Mouse (Mus musculus): Measurements from ENCODE around the gene Cfap97d2. TPM values are rescaled to one million over a fixed set of nuclear protein-coding genes. Genes with fewer than 3 reads are reported as not detected.
"Not testable (repeated sequence)": the region's sequence is repeated elsewhere in the genome, so short reads cannot be mapped to it uniquely, and the experiment has no call there.

Gene Cfap97d2
- total and polyA plus RNA-seq, 3 experiments = not detected

- 0 out of 4 replicates have a peak, but pooled peaks cover 0 to 6% of the 10 kb centered on the region in 2 experiments for H3K4me1 ChIP-seq (ENCODE audit: control insufficient read depth in 1 of 2, insufficient read depth in 2 of 2, low read length in 2 of 2)
Measured at GRCm38 (mm10) chr8:13740817-13741613, 35.3 kb downstream of the Cfap97d2 start.

GRCm38 (mm10) chr8:13746212-13746611, 40.5 kb downstream of the Cfap97d2 start:
- not testable (repeated sequence) for H3K27me3 ChIP-seq (ENCODE audit: control insufficient read depth in 1 of 2, insufficient read depth in 2 of 2, low read length in 2 of 2); H3K36me3 ChIP-seq (ENCODE audit: control insufficient read depth in 1 of 2, insufficient read depth in 2 of 2, low read length in 2 of 2); H3K27ac ChIP-seq (ENCODE audit: control insufficient read depth, low read depth, low read length); H3K9ac ChIP-seq (ENCODE audit: control insufficient read depth, low read depth, low read length, poor library complexity, severe bottlenecking); H3K4me1 ChIP-seq (ENCODE audit: control insufficient read depth in 1 of 2, insufficient read depth in 2 of 2, low read length in 2 of 2); DNase-seq (ENCODE audit: low read depth, low spot score); H3K4me3 ChIP-seq (ENCODE audit: control insufficient read depth in 1 of 2, insufficient read depth in 1 of 2, low read depth in 2 of 2, low read length in 2 of 2); H3K9me3 ChIP-seq (replicated peaks; ENCODE audit: insufficient read depth, low read length); H3K79me2 ChIP-seq (ENCODE audit: control insufficient read depth, insufficient read depth, low read length, poor library complexity)

More at GRCm38 (mm10) chr8:13740817-13741613, 35.3 kb downstream of the Cfap97d2 start:
- Histone ChIP-seq H3K4me3 (ENCODE audit: control insufficient read depth in 1 of 2, insufficient read depth in 1 of 2, low read depth in 2 of 2, low read length in 2 of 2) (no peak overlapping the region), H3K27me3 (ENCODE audit: control insufficient read depth in 1 of 2, insufficient read depth in 2 of 2, low read length in 2 of 2) (no peaks in the 10 kb centered on the region), H3K27ac (ENCODE audit: control insufficient read depth, low read depth, low read length) (no peak overlapping the region), H3K9me3 (replicated peaks; ENCODE audit: insufficient read depth, low read length) (no peaks in the 10 kb centered on the region), H3K79me2 (ENCODE audit: control insufficient read depth, insufficient read depth, low read length, poor library complexity) (no peaks in the 10 kb centered on the region), H3K9ac (ENCODE audit: control insufficient read depth, low read depth, low read length, poor library complexity, severe bottlenecking) (no peak overlapping the region), H3K36me3 (ENCODE audit: control insufficient read depth in 1 of 2, insufficient read depth in 2 of 2, low read length in 2 of 2) (peaks cover 0 to 5% of the 10 kb centered on the region in 2 experiments; a peak in 1 of 4 replicates)
- no peak for TF ChIP-seq USF1 (IDR thresholded peaks at IDR 0.05; ENCODE audit: low read depth, low read length)
- peak; percentile 40; the same call in 1 of the 2 replicates for TF ChIP-seq GATA1 (IDR thresholded peaks at IDR 0.05; ENCODE audit: low read depth, low read length)
- peak in 1 of 2 experiments; percentile 42; a peak in 2 of 4 replicates for TF ChIP-seq EP300 (IDR thresholded peaks at IDR 0.05; ENCODE audit: low read depth in 1 of 2, low read length in 2 of 2)
- peak; percentile 63 for TF ChIP-seq TAL1 (IDR thresholded peaks at IDR 0.05; ENCODE audit: low read length)
- TF ChIP-seq TCF12 (IDR thresholded peaks at IDR 0.05; ENCODE audit: low read depth, low read length) = 0 out of 2 replicates have a peak, but pooled peaks have one; percentile 7
- no peak for TF ChIP-seq ZMIZ1 (IDR thresholded peaks at IDR 0.05; ENCODE audit: low read depth, low read length)
- DNase-seq (ENCODE audit: low read depth, low spot score) = peak; percentile 25

- Histone ChIP-seq H3K36me3 (ENCODE audit: control insufficient read depth in 1 of 2, insufficient read depth in 2 of 2, low read length in 2 of 2) (no peaks in the 10 kb centered on the region), H3K9ac (ENCODE audit: control insufficient read depth, low read depth, low read length, poor library complexity, severe bottlenecking) (no peak overlapping the region), H3K27me3 (ENCODE audit: control insufficient read depth in 1 of 2, insufficient read depth in 2 of 2, low read length in 2 of 2) (no peaks in the 10 kb centered on the region; a peak in 1 of 4 replicates), H3K79me2 (ENCODE audit: control insufficient read depth, insufficient read depth, low read length, poor library complexity) (no peaks in the 10 kb centered on the region), H3K9me3 (replicated peaks; ENCODE audit: insufficient read depth, low read length) (no peaks in the 10 kb centered on the region), H3K4me3 (ENCODE audit: control insufficient read depth in 1 of 2, insufficient read depth in 1 of 2, low read depth in 2 of 2, low read length in 2 of 2) (no peak overlapping the region), H3K27ac (ENCODE audit: control insufficient read depth, low read depth, low read length) (no peak overlapping the region), H3K4me1 (ENCODE audit: control insufficient read depth in 1 of 2, insufficient read depth in 2 of 2, low read length in 2 of 2) (no peaks in the 10 kb centered on the region)
- TF ChIP-seq MAFK (IDR thresholded peaks at IDR 0.05; ENCODE audit: borderline replicate concordance, low read depth, low read length) (no peak), MEF2A (IDR thresholded peaks at IDR 0.05; ENCODE audit: extremely low read depth, insufficient replicate concordance, low read depth, low read length, poor library complexity, severe bottlenecking) (no peak)
- DNase-seq (ENCODE audit: low read depth, low spot score) = no peak
Measured at GRCm38 (mm10) chr8:13747626-13748025, 41.9 kb downstream of the Cfap97d2 start.

Measured in MEL (cell line).